28 mouse cellular contexts compared by ENCODE assay signal in genomic region chr12:97161853-97162252, GRCm38 (mm10).
DNase-seq lines count a peak whose midpoint lies in the region; ATAC-seq lines count a peak whose summit lies in the region.
"Had no signal": no experiment of that assay in that cellular context is flagged by ENCODE, and none has a peak within 500 bp of the region (broad histone marks: within the 10 kb centered on the region; RNA-seq: fewer than 3 reads in every experiment).

No protein-coding gene starts in this region.

- no peaks in the 10 kb centered on the region for H3K4me1 ChIP-seq in forebrain, embryonic 11.5 days (replicated peaks; ENCODE audit: control insufficient read depth, insufficient read depth, low read length)
- no peaks in the 10 kb centered on the region for H3K4me1 ChIP-seq in forebrain, embryonic 10.5 days
- H3K4me1 ChIP-seq in hindbrain, embryonic 11.5 days (replicated peaks; ENCODE audit: control insufficient read depth, insufficient read depth, low read length): no peaks in the 10 kb centered on the region
- no peaks in the 10 kb centered on the region for H3K4me1 ChIP-seq in hindbrain, embryonic 10.5 days (replicated peaks)
- H3K4me1 ChIP-seq in midbrain, embryonic 11.5 days (ENCODE audit: control insufficient read depth, insufficient read depth, low read length): no peaks in the 10 kb centered on the region
- no peaks in the 10 kb centered on the region for H3K4me1 ChIP-seq in midbrain, embryonic 16.5 days (ENCODE audit: control insufficient read depth, insufficient read depth, low read length)
- H3K4me1 ChIP-seq in midbrain, embryonic 14.5 days (ENCODE audit: control insufficient read depth, insufficient read depth, low read length): no peaks in the 10 kb centered on the region
- H3K4me1 ChIP-seq: embryonic facial prominence, embryonic 10.5 days; embryonic facial prominence, embryonic 13.5 days; heart, embryonic 12.5 days; heart, embryonic 15.5 days had no signal

- no peak for DNase-seq in forebrain, embryonic 11.5 days (ENCODE audit: low spot score)
- DNase-seq in forebrain, embryonic 10.5 days (ENCODE audit: extremely low spot score, low spot score): no peak
- DNase-seq in hindbrain, embryonic 11.5 days (ENCODE audit: low spot score): no peak
- no peak for DNase-seq in hindbrain, embryonic 10.5 days (ENCODE audit: low spot score)
- DNase-seq in midbrain, embryonic 11.5 days (ENCODE audit: low spot score, missing footprints): no peak
- no peak for DNase-seq in midbrain, embryonic 14.5 days
- DNase-seq in natural killer cell, adult 2 months (ENCODE audit: low spot score in 2 of 2): no peak
- DNase-seq: adrenal gland, adult 8-10 months; adrenal gland, postnatal 25 days; cerebellum, adult 11-12 months; cerebellum, adult 8-10 months; cerebellum, postnatal 10 days; cerebellum, postnatal 36 days; embryo, embryonic 11 days; gastrocnemius, postnatal 25 days; heart, adult 18-20 months; heart, postnatal 10 days; heart, postnatal 36 days had no signal

- H3K4me2 ChIP-seq in forebrain, embryonic 11.5 days (ENCODE audit: low read depth, low read length, severe bottlenecking): no peak overlapping the region
- H3K4me2 ChIP-seq in hindbrain, embryonic 11.5 days (replicated peaks; ENCODE audit: low read depth, low read length): no peak overlapping the region
- no peak overlapping the region for H3K4me2 ChIP-seq in midbrain, embryonic 11.5 days
- H3K4me2 ChIP-seq in midbrain, embryonic 16.5 days (ENCODE audit: low read length): no peak overlapping the region
- no peak overlapping the region for H3K4me2 ChIP-seq in midbrain, embryonic 14.5 days (ENCODE audit: low read length)
- H3K4me2 ChIP-seq: embryonic facial prominence, embryonic 13.5 days; heart, embryonic 12.5 days; heart, embryonic 15.5 days; hindbrain, embryonic 14.5 days had no signal

- peak; percentile 30; the same call in 1 of the 2 replicates for ATAC-seq in forebrain, embryonic 11.5 days (replicated peaks; ENCODE audit: low FRiP score)
- 0 out of 2 replicates have a peak, but pooled peaks have one; percentile 45 for ATAC-seq in hindbrain, embryonic 11.5 days (ENCODE audit: low FRiP score)
- 0 out of 2 replicates have a peak, but pooled peaks have one; percentile 50 for ATAC-seq in midbrain, embryonic 11.5 days (ENCODE audit: low FRiP score)
- ATAC-seq in midbrain, embryonic 16.5 days: no peak
- ATAC-seq in midbrain, embryonic 14.5 days (ENCODE audit: low FRiP score, low TSS enrichment): peak; percentile 20; the same call in 1 of the 2 replicates
- ATAC-seq: activated CD4-positive, CD25-positive, alpha-beta regulatory T cell, adult 4 months; hindbrain, postnatal 0 days; inflammation-experienced regulatory T-cells, adult 6 months had no signal

- no peaks in the 10 kb centered on the region for H3K36me3 ChIP-seq in forebrain, embryonic 11.5 days (ENCODE audit: control insufficient read depth, insufficient read depth, low read length)
- H3K36me3 ChIP-seq in forebrain, embryonic 10.5 days (replicated peaks): no peaks in the 10 kb centered on the region
- H3K36me3 ChIP-seq in hindbrain, embryonic 11.5 days (ENCODE audit: control insufficient read depth, insufficient read depth, low read length): no peaks in the 10 kb centered on the region
- no peaks in the 10 kb centered on the region for H3K36me3 ChIP-seq in hindbrain, embryonic 10.5 days
- no peaks in the 10 kb centered on the region for H3K36me3 ChIP-seq in midbrain, embryonic 11.5 days (ENCODE audit: control insufficient read depth, insufficient read depth, low read length)
- no peaks in the 10 kb centered on the region for H3K36me3 ChIP-seq in midbrain, embryonic 16.5 days (ENCODE audit: control insufficient read depth, insufficient read depth, low read length)
- no peaks in the 10 kb centered on the region for H3K36me3 ChIP-seq in midbrain, embryonic 14.5 days (ENCODE audit: control insufficient read depth, insufficient read depth, low read length)
- H3K36me3 ChIP-seq: embryonic facial prominence, embryonic 10.5 days; embryonic facial prominence, embryonic 13.5 days; heart, embryonic 12.5 days; heart, embryonic 15.5 days had no signal

- H3K4me3 ChIP-seq in forebrain, embryonic 11.5 days (ENCODE audit: low read depth, low read length): no peak overlapping the region
- no peak overlapping the region for H3K4me3 ChIP-seq in forebrain, embryonic 10.5 days
- H3K4me3 ChIP-seq in hindbrain, embryonic 11.5 days (ENCODE audit: low read depth, low read length): no peak overlapping the region
- H3K4me3 ChIP-seq in hindbrain, embryonic 10.5 days: no peak overlapping the region
- no peak overlapping the region for H3K4me3 ChIP-seq in midbrain, embryonic 11.5 days (ENCODE audit: low read depth, low read length)
- H3K4me3 ChIP-seq in midbrain, embryonic 16.5 days (ENCODE audit: low read depth, low read length): no peak overlapping the region
- no peak overlapping the region for H3K4me3 ChIP-seq in midbrain, embryonic 14.5 days (replicated peaks; ENCODE audit: low read depth, low read length)
- H3K4me3 ChIP-seq: embryonic facial prominence, embryonic 10.5 days; embryonic facial prominence, embryonic 13.5 days; erythroblast, embryonic 14.5 days; heart, embryonic 12.5 days; heart, embryonic 15.5 days had no signal

- H3K27me3 ChIP-seq in forebrain, embryonic 11.5 days (ENCODE audit: control insufficient read depth, insufficient read depth, low read length): no peaks in the 10 kb centered on the region
- no peaks in the 10 kb centered on the region for H3K27me3 ChIP-seq in forebrain, embryonic 10.5 days (ENCODE audit: poor library complexity, severe bottlenecking)
- no peaks in the 10 kb centered on the region for H3K27me3 ChIP-seq in hindbrain, embryonic 11.5 days (ENCODE audit: control insufficient read depth, insufficient read depth, low read length)
- H3K27me3 ChIP-seq in hindbrain, embryonic 10.5 days (ENCODE audit: insufficient read depth, poor library complexity, severe bottlenecking): no peaks in the 10 kb centered on the region
- no peaks in the 10 kb centered on the region for H3K27me3 ChIP-seq in midbrain, embryonic 11.5 days (ENCODE audit: control insufficient read depth, insufficient read depth, low read length)
- H3K27me3 ChIP-seq in midbrain, embryonic 16.5 days (ENCODE audit: control insufficient read depth, insufficient read depth, low read depth, low read length): no peaks in the 10 kb centered on the region
- H3K27me3 ChIP-seq in midbrain, embryonic 14.5 days (ENCODE audit: control insufficient read depth, insufficient read depth, low read length): no peaks in the 10 kb centered on the region
- H3K27me3 ChIP-seq: embryonic facial prominence, embryonic 13.5 days; heart, embryonic 12.5 days; heart, embryonic 15.5 days had no signal

- no peaks in the 10 kb centered on the region for H3K9me3 ChIP-seq in forebrain, embryonic 11.5 days (ENCODE audit: control insufficient read depth, low read length)
- H3K9me3 ChIP-seq in forebrain, embryonic 10.5 days: no peaks in the 10 kb centered on the region
- H3K9me3 ChIP-seq in hindbrain, embryonic 11.5 days (ENCODE audit: control insufficient read depth, low read length): no peaks in the 10 kb centered on the region
- H3K9me3 ChIP-seq in hindbrain, embryonic 10.5 days: no peaks in the 10 kb centered on the region
- no peaks in the 10 kb centered on the region for H3K9me3 ChIP-seq in midbrain, embryonic 11.5 days (ENCODE audit: control insufficient read depth, low read length)
- no peaks in the 10 kb centered on the region for H3K9me3 ChIP-seq in midbrain, embryonic 16.5 days (replicated peaks; ENCODE audit: control insufficient read depth, low read length, poor library complexity, severe bottlenecking)
- no peaks in the 10 kb centered on the region for H3K9me3 ChIP-seq in midbrain, embryonic 14.5 days (ENCODE audit: control insufficient read depth, low read length)
- H3K9me3 ChIP-seq: embryonic facial prominence, embryonic 10.5 days; embryonic facial prominence, embryonic 13.5 days; heart, embryonic 12.5 days; heart, embryonic 15.5 days had no signal

- no peak overlapping the region for H3K27ac ChIP-seq in forebrain, embryonic 11.5 days (ENCODE audit: low read depth, low read length)
- H3K27ac ChIP-seq in forebrain, embryonic 10.5 days: no peak overlapping the region
- H3K27ac ChIP-seq in hindbrain, embryonic 11.5 days (ENCODE audit: low read depth, low read length): no peak overlapping the region
- no peak overlapping the region for H3K27ac ChIP-seq in hindbrain, embryonic 10.5 days
- H3K27ac ChIP-seq in midbrain, embryonic 11.5 days (ENCODE audit: low read depth, low read length): no peak overlapping the region
- no peak overlapping the region for H3K27ac ChIP-seq in midbrain, embryonic 16.5 days (ENCODE audit: low read length)
- H3K27ac ChIP-seq in midbrain, embryonic 14.5 days (replicated peaks; ENCODE audit: low read depth, low read length): no peak overlapping the region
- H3K27ac ChIP-seq: embryonic facial prominence, embryonic 10.5 days; embryonic facial prominence, embryonic 13.5 days; heart, embryonic 15.5 days; hindbrain, embryonic 14.5 days; hindbrain, postnatal 0 days had no signal

- H3K9ac ChIP-seq in forebrain, embryonic 11.5 days (ENCODE audit: low read length): no peak overlapping the region
- H3K9ac ChIP-seq in hindbrain, embryonic 11.5 days (ENCODE audit: low read depth, low read length): no peak overlapping the region
- no peak overlapping the region for H3K9ac ChIP-seq in midbrain, embryonic 11.5 days (ENCODE audit: low read length)
- H3K9ac ChIP-seq in midbrain, embryonic 16.5 days (ENCODE audit: low read depth, low read length): no peak overlapping the region
- H3K9ac ChIP-seq in midbrain, embryonic 14.5 days (replicated peaks; ENCODE audit: low read length): no peak overlapping the region
- H3K9ac ChIP-seq: embryonic facial prominence, embryonic 13.5 days; heart, embryonic 12.5 days; heart, embryonic 15.5 days; hindbrain, embryonic 14.5 days had no signal
